Mouse (Mus musculus) stomach, embryonic 16.5 days (tissue): ENCODE data around the gene Ube2cbp. TPM values are rescaled to one million over a fixed set of nuclear protein-coding genes. Genes with fewer than 3 reads are reported as not detected.

ENCODE experiments used
- ATAC-seq: fragments of 200-750 bp; cut with Nextera tagmentation; 2 replicates; pipeline ENCODE4 v1.8.0; 2017; ENCODE audit warnings: moderate number of reproducible peaks, moderate TSS enrichment; ENCODE audit not compliant: insufficient read depth, low FRiP score
- H3K27ac ChIP-seq: fragments of 300-500 bp; sonication (generic); 2 replicates; pipeline ENCODE4 v1.5.1; 2014; ENCODE audit warnings: low read length
- H3K27me3 ChIP-seq: fragments of 300-500 bp; sonication (generic); 2 replicates; pipeline ENCODE4 v1.6.1; 2014; ENCODE audit warnings: low read length, control low read depth, mixed read lengths; ENCODE audit not compliant: control insufficient read depth, insufficient read depth
- H3K36me3 ChIP-seq: fragments of 300-500 bp; sonication (generic); 2 replicates; pipeline ENCODE4 v1.6.1; 2014; ENCODE audit warnings: low read length; ENCODE audit not compliant: control insufficient read depth, insufficient read depth
- H3K4me1 ChIP-seq: fragments of 300-500 bp; sonication (generic); 2 replicates; pipeline ENCODE4 v1.6.1; 2014; ENCODE audit warnings: low read length, control low read depth, mixed read lengths; ENCODE audit not compliant: control insufficient read depth, insufficient read depth
- H3K4me2 ChIP-seq: fragments of 300-500 bp; sonication (generic); 2 replicates; pipeline ENCODE4 v1.6.1; 2014; ENCODE audit warnings: low read depth, low read length, mixed read lengths
- H3K4me3 ChIP-seq: fragments of 300-500 bp; sonication (generic); replicated peaks from 2 replicates; pipeline ENCODE4 v1.5.1; 2014; ENCODE audit warnings: mild to moderate bottlenecking, low read length
- H3K9ac ChIP-seq: fragments of 300-500 bp; sonication (generic); 2 replicates; pipeline ENCODE4 v1.6.1; 2014; ENCODE audit warnings: low read length
- H3K9me3 ChIP-seq: fragments of 300-500 bp; sonication (generic); replicated peaks from 2 replicates; pipeline ENCODE4 v1.6.1; 2016; ENCODE audit warnings: low read length, control low read depth; ENCODE audit not compliant: control insufficient read depth
- WGBS: fragments of 180-500 bp; shearing (Covaris S2); extraction: QIAGEN DNeasy Blood & Tissue Kit; methylation state at CpG from one replicate; pipeline ENCODE4 v1.1.7; 2014; 5-methylcytosine and 5-hydroxymethylcytosine counted together
- polyA plus RNA-seq: library from polyadenylated mRNA; unstranded; fragments of >200 nt; fragmentation: Nextera tagmentation; extraction: Ambion mirVana; gene quantifications from 2 replicates; pipeline ENCODE4 v1.2.1, GENCODE M21; 2015

Ube2cbp gene
- polyA plus RNA-seq, 1 experiment from 2014 or later, result 4.4 TPM

DNA sequence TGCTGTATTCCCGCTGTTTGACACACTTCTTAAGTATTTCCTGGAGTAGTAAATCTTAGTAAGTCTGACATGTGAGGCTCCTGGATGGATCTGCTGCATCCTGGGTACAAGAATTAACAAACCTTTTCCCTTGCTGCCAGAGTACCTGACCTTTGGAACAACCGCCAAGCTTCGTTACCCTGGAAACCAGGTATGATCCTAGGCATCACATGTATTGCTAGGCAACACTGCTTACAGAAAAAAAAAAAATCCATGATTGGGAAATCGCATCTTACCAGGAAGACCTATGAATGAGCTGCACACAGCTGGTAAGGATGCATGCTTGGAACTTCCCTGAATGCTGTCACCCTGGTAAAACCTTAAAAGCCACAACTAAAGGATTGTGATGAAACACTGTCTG, 22.5 kb downstream of the Ube2cbp start:
- H3K9me3 ChIP-seq, result no peaks in the 10 kb centered on the region
- ATAC-seq, result no peak
- WGBS, result 64% methylated on average over 4 of the region's 4 CpGs
- no peak overlapping the region for H3K4me2 ChIP-seq
- no peak overlapping the region for H3K4me3 ChIP-seq
- H3K4me1 ChIP-seq, result no peaks in the 10 kb centered on the region
- H3K27ac ChIP-seq, result no peak overlapping the region
- no peak overlapping the region for H3K9ac ChIP-seq
- no peaks in the 10 kb centered on the region for H3K27me3 ChIP-seq
- no peaks in the 10 kb centered on the region for H3K36me3 ChIP-seq

DNA sequence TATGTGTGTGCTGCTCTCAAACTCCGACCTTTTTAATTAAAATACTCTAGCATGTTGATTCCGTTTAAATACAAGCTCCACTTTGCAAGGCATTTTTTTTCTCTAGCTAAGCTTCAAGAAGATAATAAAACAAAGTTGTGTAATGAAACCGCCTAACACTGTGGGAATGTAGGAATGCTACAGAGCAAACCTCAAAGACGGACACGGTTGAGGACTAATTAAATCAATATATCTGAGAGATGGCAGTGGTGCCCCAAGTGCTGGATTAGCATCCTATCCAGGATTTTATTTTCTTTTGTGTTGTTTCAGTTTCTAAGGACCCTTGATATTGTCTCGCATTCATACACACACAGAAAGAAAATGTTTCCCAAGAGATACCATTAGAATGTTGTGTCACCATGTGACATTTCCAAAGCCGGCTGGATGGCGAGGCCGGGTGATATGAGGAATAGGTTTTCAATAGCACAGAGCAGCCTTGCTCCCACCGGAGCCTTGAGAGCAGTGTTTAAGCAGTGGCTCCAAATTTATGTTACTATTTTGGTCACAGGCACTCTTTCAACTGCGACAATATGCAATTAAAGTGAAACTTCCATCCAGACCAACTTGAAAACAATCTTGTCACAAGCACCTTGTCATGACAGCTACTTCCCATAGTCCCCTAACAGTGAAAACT, 26.3 kb downstream of the Ube2cbp start:
- no peaks in the 10 kb centered on the region for H3K9me3 ChIP-seq
- no peak overlapping the region for H3K4me2 ChIP-seq
- no peaks in the 10 kb centered on the region for H3K27me3 ChIP-seq
- H3K27ac ChIP-seq, result no peak overlapping the region
- H3K4me3 ChIP-seq, result no peak overlapping the region
- no peak overlapping the region for H3K9ac ChIP-seq
- no peak for ATAC-seq
- H3K36me3 ChIP-seq, result no peaks in the 10 kb centered on the region
- no peaks in the 10 kb centered on the region for H3K4me1 ChIP-seq
- WGBS, result 70% methylated on average over 11 of the region's 11 CpGs

DNA sequence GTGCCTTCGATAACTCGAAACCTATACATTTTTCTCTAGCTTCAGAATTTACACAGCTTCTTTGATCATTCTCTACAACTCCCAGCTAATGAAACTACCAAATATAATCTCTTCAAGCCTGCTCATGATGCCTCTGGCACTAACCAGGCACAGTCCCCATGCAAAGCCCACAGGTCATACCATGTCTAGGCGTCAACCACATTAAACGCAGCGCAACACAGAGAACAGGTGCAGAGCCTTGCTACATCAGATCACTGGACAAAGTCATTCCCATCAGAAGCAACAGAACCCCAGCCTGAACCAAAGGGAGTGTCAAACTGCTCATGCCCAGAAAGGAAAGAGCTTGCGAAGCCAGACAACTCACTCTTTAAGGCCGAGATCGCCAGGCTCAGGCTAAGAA, 28.1 kb downstream of the Ube2cbp start:
- Histone ChIP-seq H3K36me3 (no peaks in the 10 kb centered on the region), H3K9me3 (no peaks in the 10 kb centered on the region), H3K4me2 (no peak overlapping the region), H3K9ac (no peak overlapping the region), H3K4me3 (no peak overlapping the region), H3K27me3 (no peaks in the 10 kb centered on the region), H3K27ac (no peak overlapping the region), H3K4me1 (no peaks in the 10 kb centered on the region)
- 94% methylated on average over 8 of the region's 8 CpGs for WGBS
- no peak for ATAC-seq

DNA sequence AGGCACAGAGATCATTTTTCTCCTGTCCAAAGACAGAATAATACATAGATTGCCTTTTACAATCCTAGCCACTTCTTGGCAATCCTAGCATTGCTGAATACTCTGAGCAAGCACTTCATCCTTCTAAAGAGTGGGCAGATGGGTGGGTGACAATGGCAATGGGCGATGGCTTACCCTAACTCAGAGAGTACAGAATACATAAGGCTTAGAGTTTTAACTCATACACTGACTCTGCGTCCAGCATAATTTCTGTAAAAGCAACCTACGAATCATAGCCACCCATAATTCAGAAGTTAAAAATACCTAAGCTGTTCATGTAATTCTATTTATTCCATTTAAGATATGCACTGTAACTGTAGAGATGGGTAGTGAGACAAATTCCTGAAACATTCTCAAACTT, 29.2 kb downstream of the Ube2cbp start:
- no peak overlapping the region for H3K4me2 ChIP-seq
- H3K27ac ChIP-seq, result no peak overlapping the region
- 80% methylated on average over 3 of the region's 3 CpGs for WGBS
- no peaks in the 10 kb centered on the region for H3K4me1 ChIP-seq
- H3K27me3 ChIP-seq, result no peaks in the 10 kb centered on the region
- H3K4me3 ChIP-seq, result no peak overlapping the region
- no peaks in the 10 kb centered on the region for H3K36me3 ChIP-seq
- ATAC-seq, result no peak
- no peak overlapping the region for H3K9ac ChIP-seq
- no peaks in the 10 kb centered on the region for H3K9me3 ChIP-seq

DNA sequence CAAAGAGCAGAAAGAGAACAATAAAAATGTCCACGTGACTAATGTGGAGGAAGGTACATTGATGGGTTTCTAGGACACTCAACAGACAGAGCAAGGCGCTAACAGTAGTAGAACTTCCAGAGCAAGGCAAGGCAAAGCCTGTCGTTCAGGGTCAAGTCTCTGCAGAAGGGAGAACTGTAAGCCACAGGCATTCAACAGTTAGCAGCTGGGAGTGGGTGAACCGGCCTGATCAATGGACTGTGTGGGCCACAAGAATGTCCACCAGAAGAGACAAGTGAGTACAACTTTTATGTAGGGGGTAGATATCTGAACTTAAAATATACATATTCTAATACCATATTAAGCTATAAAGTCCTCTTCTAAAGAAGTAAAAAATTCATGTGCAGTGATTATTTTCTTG, 41.4 kb downstream of the Ube2cbp start:
- no peak overlapping the region for H3K9ac ChIP-seq
- H3K36me3 ChIP-seq, result no peaks in the 10 kb centered on the region
- WGBS, result 76% methylated on average over 4 of the region's 4 CpGs
- no peaks in the 10 kb centered on the region for H3K4me1 ChIP-seq
- no peak for ATAC-seq
- H3K9me3 ChIP-seq, result no peaks in the 10 kb centered on the region
- H3K4me2 ChIP-seq, result no peak overlapping the region
- H3K27ac ChIP-seq, result no peak overlapping the region
- no peaks in the 10 kb centered on the region for H3K27me3 ChIP-seq
- H3K4me3 ChIP-seq, result no peak overlapping the region

DNA sequence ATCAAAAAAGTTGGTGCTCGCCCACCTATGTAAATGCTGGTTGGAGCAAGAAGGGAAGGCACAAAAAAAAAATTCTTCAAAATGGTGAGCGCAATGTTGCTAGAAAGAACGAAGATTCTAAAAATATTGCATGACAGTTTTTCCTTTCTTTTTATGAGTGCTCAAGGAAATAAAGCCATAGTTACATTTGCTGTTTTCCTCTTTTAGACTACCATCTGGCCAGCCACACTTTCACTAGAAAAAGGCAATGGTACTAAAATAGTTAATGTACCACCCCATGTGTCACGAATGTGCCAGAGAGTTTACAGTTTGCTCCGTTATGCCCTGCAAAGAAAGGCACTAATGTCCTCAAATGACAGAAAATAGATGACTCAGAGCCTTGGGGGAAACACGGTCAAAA, 45.4 kb downstream of the Ube2cbp start:
- Histone ChIP-seq H3K4me2 (no peak overlapping the region), H3K4me3 (no peak overlapping the region), H3K9me3 (no peaks in the 10 kb centered on the region), H3K4me1 (no peaks in the 10 kb centered on the region), H3K9ac (no peak overlapping the region), H3K27ac (no peak overlapping the region), H3K27me3 (no peaks in the 10 kb centered on the region), H3K36me3 (no peaks in the 10 kb centered on the region)
- 76% methylated on average over 6 of the region's 6 CpGs for WGBS
- no peak for ATAC-seq

DNA sequence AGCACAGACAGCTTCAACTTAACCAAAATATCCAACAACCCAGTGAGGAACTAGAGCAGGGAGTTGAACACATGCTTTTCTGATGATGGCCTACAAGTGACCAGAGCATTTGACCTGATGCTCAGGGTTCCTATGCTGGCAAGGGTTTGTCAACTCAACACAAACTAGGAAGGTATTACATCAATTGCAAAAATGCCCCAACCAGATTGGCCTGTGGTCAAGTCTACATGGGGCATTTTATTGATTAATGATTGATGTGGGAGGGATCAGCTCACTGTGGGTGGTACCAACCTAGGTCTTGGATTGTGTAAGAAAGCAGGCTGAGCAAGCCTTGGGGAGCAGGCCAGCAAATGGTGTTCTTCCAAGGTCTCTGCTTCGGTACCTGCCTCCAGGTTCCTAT, 46.8 kb downstream of the Ube2cbp start:
- H3K4me3 ChIP-seq, result no peak overlapping the region

DNA sequence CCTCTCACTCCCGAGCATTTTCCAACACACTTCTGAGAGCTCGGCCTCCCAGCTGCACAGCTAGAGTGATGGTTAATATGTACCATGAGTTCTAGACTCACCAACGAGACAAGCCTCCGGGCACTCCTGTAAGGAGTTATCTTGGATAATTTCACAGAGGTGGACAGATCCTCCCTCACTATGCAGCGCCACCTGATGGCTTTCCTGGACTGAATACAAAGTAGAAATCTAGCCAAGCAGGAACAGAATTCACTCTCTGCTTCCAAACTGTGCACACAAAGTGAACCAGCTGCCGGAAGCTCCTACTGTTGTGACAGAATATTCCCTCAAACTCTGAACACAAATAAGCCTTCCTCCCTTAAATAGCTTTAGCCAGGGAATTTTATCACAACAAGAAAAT, 69.0 kb downstream of the Ube2cbp start:
- no peak for ATAC-seq
- no peak overlapping the region for H3K4me2 ChIP-seq
- H3K36me3 ChIP-seq, result no peaks in the 10 kb centered on the region
- H3K27me3 ChIP-seq, result no peaks in the 10 kb centered on the region
- 78% methylated on average over 6 of the region's 6 CpGs for WGBS
- H3K4me3 ChIP-seq, result no peak overlapping the region
- H3K27ac ChIP-seq, result no peak overlapping the region
- H3K9ac ChIP-seq, result no peak overlapping the region
- no peaks in the 10 kb centered on the region for H3K9me3 ChIP-seq
- 0 out of 2 replicates have a peak, but pooled peaks cover 4% of the 10 kb centered on the region for H3K4me1 ChIP-seq

More for the DNA sequence above, 46.8 kb downstream of the Ube2cbp start:
- Histone ChIP-seq H3K9me3 (no peaks in the 10 kb centered on the region), H3K27me3 (no peaks in the 10 kb centered on the region), H3K4me1 (no peaks in the 10 kb centered on the region), H3K36me3 (no peaks in the 10 kb centered on the region), H3K9ac (no peak overlapping the region), H3K4me2 (no peak overlapping the region), H3K27ac (no peak overlapping the region)
- 96% methylated on average over 1 of the region's 1 CpGs for WGBS
- ATAC-seq, result no peak

DNA sequence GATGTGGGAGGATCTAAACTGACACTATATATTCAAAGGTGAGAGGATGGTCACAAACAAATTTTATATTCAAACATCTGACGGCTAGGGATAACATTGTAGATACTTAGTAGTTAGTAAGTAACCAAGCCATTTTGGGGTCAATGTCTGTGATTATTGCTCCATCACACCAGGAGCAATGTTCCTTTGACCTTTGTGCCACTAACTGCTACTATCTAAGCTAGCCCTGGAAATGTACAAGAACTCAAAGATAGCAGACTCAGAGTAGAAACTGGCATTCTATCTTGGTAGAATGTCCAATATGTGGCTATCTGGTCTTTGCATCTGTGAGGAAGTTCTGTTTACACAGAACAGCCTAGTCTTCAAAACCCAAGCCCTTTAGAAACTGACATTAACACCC, 69.7 kb downstream of the Ube2cbp start:
- Histone ChIP-seq H3K9me3 (no peaks in the 10 kb centered on the region), H3K27me3 (no peaks in the 10 kb centered on the region), H3K36me3 (no peaks in the 10 kb centered on the region), H3K4me2 (no peak overlapping the region), H3K9ac (no peak overlapping the region), H3K27ac (no peak overlapping the region), H3K4me1 (0 out of 2 replicates have a peak, but pooled peaks cover 4% of the 10 kb centered on the region), H3K4me3 (no peak overlapping the region)
- WGBS, result 79% methylated on average over 1 of the region's 1 CpGs
- ATAC-seq, result no peak
